Mouse (Mus musculus) left cerebral cortex, adult 18-20 months (tissue): ENCODE measurements around the gene Tor3a. TPM values are rescaled to one million over a fixed set of nuclear protein-coding genes. Genes with fewer than 3 reads are reported as not detected.

Experiments used
- DNase-seq, 2 experiments: peaks; one replicate each; pipeline ENCODE4 v3.0.0; 2021 to 2022; ENCODE audit warnings: low spot score in 2 of 2, mixed read lengths in 1 of 2
- total RNA-seq, 2 experiments: library from RNA; stranded (reverse); gene quantifications; 2 replicates each; pipeline ENCODE4 v1.2.3; 2021

Tor3a gene
- total RNA-seq, 2 experiments from 2014 or later, result 6.3 to 7.5 TPM

- DNase-seq, result no peak
These were observed 33.6 kb downstream of the Tor3a start for GRCm38 (mm10) chr1:156640577-156640976.

- DNase-seq, result no peak
These were observed 34.7 kb downstream of the Tor3a start for GRCm38 (mm10) chr1:156639455-156639854.

- DNase-seq, result no peak
These were observed 39.0 kb downstream of the Tor3a start for GRCm38 (mm10) chr1:156635148-156635547.

GRCm38 (mm10) chr1:156633095-156633494 is 41.1 kb downstream of the Tor3a start:
- DNase-seq, result no peak

- DNase-seq, result no peak
These were observed 43.2 kb downstream of the Tor3a start for GRCm38 (mm10) chr1:156630965-156631364.

GRCm38 (mm10) chr1:156629984-156630383 is 44.2 kb downstream of the Tor3a start:
- DNase-seq, result peak; percentile 29 to 49

GRCm38 (mm10) chr1:156626729-156627128 is 47.4 kb downstream of the Tor3a start:
- no peak for DNase-seq

GRCm38 (mm10) chr1:156624231-156624630 is 49.9 kb downstream of the Tor3a start:
- no peak for DNase-seq

GRCm38 (mm10) chr1:156620951-156621350 is 53.2 kb downstream of the Tor3a start:
- DNase-seq, result no peak

GRCm38 (mm10) chr1:156620292-156620909 is 53.8 kb downstream of the Tor3a start:
- no peak for DNase-seq

- no peak for DNase-seq
These were observed 56.3 kb downstream of the Tor3a start for GRCm38 (mm10) chr1:156617811-156618210.

GRCm38 (mm10) chr1:156616989-156617598 is 57.1 kb downstream of the Tor3a start:
- DNase-seq, result no peak

GRCm38 (mm10) chr1:156615381-156616133 is 58.6 kb downstream of the Tor3a start:
- no peak for DNase-seq

- no peak for DNase-seq
These were observed 59.4 kb downstream of the Tor3a start for GRCm38 (mm10) chr1:156614710-156615109.

GRCm38 (mm10) chr1:156613855-156614530 is 60.2 kb downstream of the Tor3a start:
- peak; percentile 41 to 70 for DNase-seq

GRCm38 (mm10) chr1:156610257-156610656 is 63.9 kb downstream of the Tor3a start:
- DNase-seq, result no peak

GRCm38 (mm10) chr1:156608496-156608895 is 65.7 kb downstream of the Tor3a start:
- no peak for DNase-seq

- DNase-seq, result no peak
These were observed 68.2 kb downstream of the Tor3a start for GRCm38 (mm10) chr1:156605940-156606339.

GRCm38 (mm10) chr1:156605094-156605866 is 68.9 kb downstream of the Tor3a start:
- no peak for DNase-seq
